Mouse (Mus musculus) T-helper 2 cell (primary cell): ENCODE measurements around the gene Alk.

Source experiments
- in situ Hi-C: fragments of 300-600 bp; cut with MboI, MseI; formaldehyde crosslinking; loops from one replicate; pipeline ENCODE4 v1.15.1; 2025; ENCODE audit warnings: high pct_unique_total_duplicates

Alk gene

GRCm38 (mm10) chr17:72144946-72145598, 459.4 kb downstream of the Alk start:
- in situ Hi-C loops = no loop called here

DNA sequence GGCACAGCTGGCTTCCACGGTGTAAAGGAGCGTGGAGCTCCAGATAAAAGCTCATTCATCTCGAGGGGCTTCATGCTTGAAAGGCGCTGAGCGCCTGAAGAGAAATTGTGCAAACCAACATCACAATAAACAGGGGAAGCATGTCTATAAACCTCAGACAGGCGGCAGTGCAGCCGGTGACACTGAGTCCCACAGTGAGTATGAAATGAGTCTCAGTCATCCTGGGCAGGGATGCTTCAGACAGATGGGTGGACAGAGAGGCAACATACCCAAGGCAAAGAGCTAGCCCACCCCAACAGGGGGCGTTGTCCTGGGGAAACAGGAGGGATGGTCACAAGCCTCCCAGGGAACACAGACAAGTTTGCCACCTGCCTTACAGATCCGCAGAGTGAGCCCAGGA, 460.0 kb downstream of the Alk start:
- in situ Hi-C loops = no loop called here

DNA sequence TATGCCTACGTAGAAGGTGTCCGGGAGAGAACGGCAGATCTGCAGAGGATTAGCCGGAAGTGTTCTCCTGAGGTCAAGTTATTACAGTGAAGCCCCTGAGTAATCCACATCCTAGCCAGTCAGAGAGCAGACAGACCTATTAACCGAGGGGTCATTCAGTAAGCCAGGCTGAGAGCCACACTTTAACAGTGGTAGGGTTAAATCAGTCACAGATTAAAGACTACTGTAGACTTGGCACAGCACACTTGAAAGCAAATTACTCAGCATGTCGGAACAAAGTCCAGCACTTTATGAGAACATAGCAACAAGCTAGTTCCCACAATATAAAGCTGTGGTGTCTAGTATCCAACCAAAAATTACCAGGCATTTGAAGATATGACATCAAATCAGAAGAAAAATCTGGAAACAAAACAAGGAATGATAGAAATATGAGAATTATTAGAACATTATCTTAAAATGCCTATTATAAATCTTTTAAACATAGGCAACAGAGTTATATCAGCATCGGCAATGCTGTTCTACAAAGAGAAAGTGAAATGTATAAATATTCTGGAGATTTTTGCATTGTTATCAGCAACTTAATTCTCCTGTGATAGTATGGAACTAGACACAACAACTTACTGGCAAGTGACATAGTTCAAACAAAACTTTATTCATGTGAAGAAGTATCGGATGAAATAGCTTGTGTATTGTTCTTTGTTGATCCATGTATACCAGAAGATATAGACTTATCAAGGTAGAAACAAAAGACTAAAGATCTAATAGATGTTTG, 472.1 kb downstream of the Alk start:
- in situ Hi-C loops = no loop called here

DNA sequence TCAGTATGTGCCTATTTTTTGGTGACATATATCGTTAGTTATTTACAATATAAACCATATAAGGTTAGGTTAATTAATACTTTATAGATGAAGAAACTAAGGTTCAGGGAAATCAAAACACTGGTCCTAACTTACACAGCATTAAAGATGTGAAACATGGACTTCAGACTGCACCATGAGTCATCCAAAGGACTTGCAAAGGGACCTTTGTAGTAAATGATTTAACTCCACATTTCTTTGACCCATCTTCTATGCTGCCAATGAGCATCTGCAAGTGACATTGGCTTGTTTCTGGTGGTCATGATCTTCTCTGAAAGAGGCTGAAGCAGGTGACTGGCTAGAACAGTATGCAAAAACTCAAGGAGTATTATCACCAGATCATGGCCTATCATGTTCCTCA, 482.8 kb downstream of the Alk start:
- in situ Hi-C loops = no loop called here

DNA sequence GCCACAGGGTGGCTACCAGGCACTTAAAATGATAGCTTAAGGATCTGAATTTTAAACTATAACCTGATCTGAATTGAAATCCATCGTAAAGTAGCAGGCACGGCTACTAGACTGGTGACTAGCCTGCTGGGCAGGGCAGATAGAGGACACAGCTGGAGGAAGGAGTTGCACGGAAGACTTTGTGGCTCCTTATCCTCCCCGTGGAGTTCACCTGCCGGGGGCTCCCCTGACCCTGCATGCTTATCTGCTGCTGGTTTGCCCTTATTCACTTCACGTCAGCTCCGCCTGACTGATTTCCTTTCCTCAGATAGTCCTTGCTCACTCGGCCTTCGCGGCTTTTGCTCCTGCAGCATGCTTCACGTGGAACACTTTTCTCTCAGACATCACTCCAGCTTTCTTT, 484.1 kb downstream of the Alk start:
- in situ Hi-C loops = no loop called here

DNA sequence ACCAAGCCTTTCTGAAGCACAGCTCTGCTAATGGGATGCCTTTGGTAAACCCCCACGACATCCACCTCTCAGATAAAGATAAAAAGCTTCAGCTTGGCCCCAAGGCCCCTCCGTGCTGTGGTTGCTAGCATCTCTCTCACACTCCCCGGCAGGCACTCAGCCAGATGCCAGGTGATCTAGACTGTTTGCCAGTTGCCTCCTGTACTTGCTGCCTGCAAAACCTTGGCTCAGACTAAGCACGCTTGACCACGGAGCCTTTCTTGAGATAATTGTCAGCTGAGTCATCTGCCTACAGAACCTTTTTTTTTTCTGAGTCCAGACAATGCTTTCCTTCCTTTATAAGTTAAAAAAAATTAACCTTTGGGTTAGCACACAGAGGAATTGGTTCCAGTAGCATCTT, 486.1 kb downstream of the Alk start:
- in situ Hi-C loops = no loop called here

GRCm38 (mm10) chr17:72115271-72115944, 489.0 kb downstream of the Alk start:
- in situ Hi-C loops = no loop called here

DNA sequence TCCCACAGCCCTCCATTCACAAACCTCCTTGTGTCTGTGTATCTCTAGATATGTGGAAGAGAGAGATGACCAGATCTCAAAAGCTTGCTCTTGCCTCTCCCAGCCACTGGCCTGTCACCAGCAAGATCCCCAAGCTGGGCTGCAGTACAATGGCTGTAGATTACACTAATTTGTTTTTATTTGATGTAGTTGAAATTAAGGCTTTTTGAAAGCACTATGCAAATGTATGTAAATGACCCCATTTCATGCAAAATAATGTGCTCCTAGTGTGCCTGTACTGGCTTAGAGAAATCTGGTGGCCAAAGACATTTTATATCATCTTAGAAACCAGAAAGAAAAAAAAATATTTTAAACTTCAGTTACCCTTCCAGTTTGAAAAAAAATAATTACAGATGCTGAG, 492.4 kb downstream of the Alk start:
- in situ Hi-C loops = no loop called here

DNA sequence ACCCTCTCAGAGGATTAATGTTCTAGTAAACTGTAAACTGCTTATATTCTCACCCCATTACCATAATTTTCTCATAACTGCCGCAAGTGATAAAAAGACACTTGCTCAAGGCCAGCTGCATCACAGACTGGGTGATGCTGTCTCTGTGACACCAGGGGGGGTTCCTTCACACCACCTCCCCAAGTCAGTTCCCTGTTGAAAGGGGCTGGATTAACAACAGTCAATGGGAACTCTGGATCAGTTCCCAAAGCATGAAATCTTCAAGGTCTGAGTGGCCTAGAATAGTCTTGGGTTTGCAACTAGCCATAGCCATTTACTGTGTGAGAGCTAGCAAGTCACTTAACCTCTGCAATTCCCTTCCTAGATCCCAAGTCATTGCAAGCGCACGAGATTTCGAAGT, 492.9 kb downstream of the Alk start:
- in situ Hi-C loops = no loop called here

DNA sequence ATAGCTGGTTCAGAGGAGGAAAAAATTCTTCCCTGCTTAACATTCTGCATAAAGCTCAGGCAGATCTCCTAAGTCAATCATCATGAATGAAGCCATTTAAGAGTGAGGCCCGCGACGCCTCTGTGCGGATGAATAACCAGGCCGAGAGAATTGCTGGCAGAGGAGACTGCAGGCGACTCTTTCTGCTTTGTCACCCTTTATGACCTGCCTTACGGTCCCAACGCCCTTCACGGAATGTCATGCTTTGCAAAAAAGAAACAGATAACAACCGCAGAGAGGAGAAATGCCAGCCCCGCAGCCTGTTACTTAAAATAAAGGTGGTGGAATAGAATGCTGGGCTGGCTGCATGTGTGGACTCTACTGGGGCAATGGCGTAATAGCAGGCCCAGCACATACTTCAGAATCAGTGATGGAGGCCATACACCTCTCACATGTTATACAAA, 517.1 kb downstream of the Alk start:
- in situ Hi-C loops = no loop called here

GRCm38 (mm10) chr17:72081396-72081795, 523.0 kb downstream of the Alk start:
- in situ Hi-C loops = no loop called here

GRCm38 (mm10) chr17:72076306-72076921, 528.0 kb downstream of the Alk start:
- in situ Hi-C loops = no loop called here

DNA sequence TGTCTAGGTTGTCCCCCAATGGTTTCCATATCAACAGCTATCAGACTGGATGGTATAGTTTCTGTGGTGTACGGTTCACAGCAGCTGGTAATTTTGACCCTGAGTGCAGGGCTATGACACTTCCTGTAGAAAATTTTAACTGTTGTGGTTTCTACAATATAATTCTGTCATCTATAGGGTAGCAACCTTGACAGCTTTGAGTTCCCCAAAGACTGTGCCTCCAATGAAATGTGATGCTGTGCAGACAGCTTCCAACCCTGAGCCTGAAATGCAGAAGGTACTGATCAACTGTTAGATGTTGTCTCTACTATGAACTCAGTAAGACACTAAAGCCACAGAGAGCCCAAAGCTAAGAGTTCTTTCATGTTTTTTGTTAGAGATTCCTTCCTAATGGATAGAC, 532.6 kb downstream of the Alk start:
- in situ Hi-C loops = no loop called here

GRCm38 (mm10) chr17:72068176-72068575, 536.3 kb downstream of the Alk start:
- in situ Hi-C loops = no loop called here

DNA sequence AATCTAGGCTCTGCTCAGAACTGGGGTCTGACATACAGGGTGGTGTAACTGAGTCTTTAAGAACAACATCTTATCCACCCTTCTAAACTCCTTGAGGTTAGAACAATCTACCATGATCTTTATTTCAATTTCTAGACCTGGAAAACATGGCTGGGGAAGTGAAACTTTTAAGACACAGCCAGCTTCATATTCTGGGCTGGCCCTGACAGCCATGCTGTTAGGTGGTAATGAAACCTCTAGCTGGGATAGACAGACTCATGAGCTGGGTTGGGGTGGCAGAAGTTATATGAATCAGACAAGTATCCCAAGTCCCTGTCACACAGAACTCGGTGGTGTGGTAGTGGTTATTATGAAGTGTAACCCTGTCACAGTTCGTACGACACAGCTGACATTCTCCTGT, 541.4 kb downstream of the Alk start:
- in situ Hi-C loops = no loop called here

DNA sequence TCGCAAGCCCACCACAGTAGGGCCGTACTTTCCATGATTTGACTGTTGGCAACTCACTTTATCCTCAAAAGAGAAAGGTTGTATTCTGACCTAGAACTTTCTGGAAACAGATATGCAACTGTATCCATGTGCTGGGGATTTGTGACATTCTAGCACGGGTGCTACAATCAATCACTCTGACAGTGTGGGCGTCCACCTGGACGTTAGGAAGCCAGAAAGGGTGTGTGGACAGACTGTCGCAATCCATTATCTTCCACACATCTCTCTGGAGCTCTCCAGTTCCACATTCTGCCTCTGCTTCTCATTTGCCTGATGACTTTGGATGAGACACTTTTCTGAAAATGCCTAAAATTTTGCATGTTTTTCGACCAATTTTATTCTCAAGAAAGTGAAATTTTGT, 545.1 kb downstream of the Alk start:
- in situ Hi-C loops = no loop called here

- in situ Hi-C loops = no loop called here
These were observed 558.8 kb downstream of the Alk start for GRCm38 (mm10) chr17:72045671-72046070.

GRCm38 (mm10) chr17:72043667-72044390, 560.6 kb downstream of the Alk start:
- in situ Hi-C loops = no loop called here

- in situ Hi-C loops = no loop called here
These were observed 561.3 kb downstream of the Alk start for GRCm38 (mm10) chr17:72043001-72043666.

GRCm38 (mm10) chr17:72039176-72039948, 565.1 kb downstream of the Alk start:
- in situ Hi-C loops = no loop called here
